Mouse (Mus musculus): ENCODE measurements around the gene Slc12a8. TPM values are rescaled to one million over a fixed set of nuclear protein-coding genes. Genes with fewer than 3 reads are reported as not detected.

Gene Slc12a8
- polyA plus RNA-seq, 1 experiment from 2014 or later, result 1.2 TPM

DNA sequence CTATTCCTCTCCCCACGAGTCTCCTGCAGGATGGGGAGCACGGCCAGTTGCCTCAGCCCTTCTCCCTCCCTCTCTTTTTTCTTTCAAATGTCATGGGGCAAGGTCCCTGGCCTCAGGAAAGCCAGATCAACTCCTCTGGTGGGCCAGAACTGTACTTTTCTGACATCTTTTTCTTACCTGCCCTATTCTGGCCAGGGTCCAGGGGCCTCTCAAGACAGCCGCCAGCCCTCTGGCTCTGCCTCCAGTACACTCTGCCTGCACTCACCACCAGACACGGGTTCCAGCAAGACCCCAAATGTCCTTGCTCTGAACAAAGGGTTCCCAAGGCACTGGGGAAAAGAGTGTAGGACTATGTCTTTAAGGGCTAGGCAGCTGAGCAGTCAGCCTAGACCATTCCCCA is 499 bp downstream of the Slc12a8 start:
- Histone ChIP-seq H3K4me2 (peak overlapping the region; percentile 65), H3K27ac (no peak overlapping the region), H3K9ac (peak overlapping the region; percentile 46; the same call in 1 of the 2 replicates), H3K27me3 (peaks cover 7% of the 10 kb centered on the region; the same call in 1 of the 2 replicates), H3K9me3 (no peaks in the 10 kb centered on the region), H3K4me3 (replicated peaks) (peak overlapping the region; percentile 32; the same call in 1 of the 2 replicates), H3K4me1 (peaks cover 23% of the 10 kb centered on the region), H3K36me3 (replicated peaks) (no peaks in the 10 kb centered on the region)
- ATAC-seq (ENCODE audit: low FRiP score), result no peak
- 19% methylated on average over 4 of the region's 4 CpGs for WGBS

DNA sequence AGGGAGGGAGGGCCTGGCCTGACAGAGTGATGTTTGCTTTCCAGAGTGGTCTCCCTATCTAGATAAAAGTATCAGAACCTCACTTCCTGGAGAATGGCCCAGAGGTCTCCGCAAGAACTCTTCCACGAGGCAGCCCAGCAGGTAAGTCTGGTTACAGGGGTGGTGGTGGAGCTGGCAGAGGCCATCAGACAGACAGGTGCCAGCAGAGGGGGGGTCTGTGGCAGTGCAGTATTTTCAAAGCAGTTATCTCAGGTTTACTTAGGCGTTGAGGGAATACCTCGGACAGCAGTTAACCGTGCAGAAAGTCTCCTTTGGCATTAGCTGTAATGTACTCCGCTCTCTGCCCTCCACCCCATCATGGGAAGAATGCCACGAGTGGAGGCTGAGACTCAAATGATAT is 1.1 kb downstream of the Slc12a8 start:
- H3K9ac ChIP-seq, result no peak overlapping the region
- no peaks in the 10 kb centered on the region for H3K36me3 ChIP-seq (replicated peaks)
- no peak overlapping the region for H3K27ac ChIP-seq
- H3K4me3 ChIP-seq (replicated peaks), result no peak overlapping the region
- peaks cover 7% of the 10 kb centered on the region; the same call in 1 of the 2 replicates for H3K27me3 ChIP-seq
- 77% methylated on average over 7 of the region's 7 CpGs for WGBS
- H3K4me2 ChIP-seq, result no peak overlapping the region
- H3K4me1 ChIP-seq, result peaks cover 23% of the 10 kb centered on the region
- no peak for ATAC-seq (ENCODE audit: low FRiP score)
- no peaks in the 10 kb centered on the region for H3K9me3 ChIP-seq

DNA sequence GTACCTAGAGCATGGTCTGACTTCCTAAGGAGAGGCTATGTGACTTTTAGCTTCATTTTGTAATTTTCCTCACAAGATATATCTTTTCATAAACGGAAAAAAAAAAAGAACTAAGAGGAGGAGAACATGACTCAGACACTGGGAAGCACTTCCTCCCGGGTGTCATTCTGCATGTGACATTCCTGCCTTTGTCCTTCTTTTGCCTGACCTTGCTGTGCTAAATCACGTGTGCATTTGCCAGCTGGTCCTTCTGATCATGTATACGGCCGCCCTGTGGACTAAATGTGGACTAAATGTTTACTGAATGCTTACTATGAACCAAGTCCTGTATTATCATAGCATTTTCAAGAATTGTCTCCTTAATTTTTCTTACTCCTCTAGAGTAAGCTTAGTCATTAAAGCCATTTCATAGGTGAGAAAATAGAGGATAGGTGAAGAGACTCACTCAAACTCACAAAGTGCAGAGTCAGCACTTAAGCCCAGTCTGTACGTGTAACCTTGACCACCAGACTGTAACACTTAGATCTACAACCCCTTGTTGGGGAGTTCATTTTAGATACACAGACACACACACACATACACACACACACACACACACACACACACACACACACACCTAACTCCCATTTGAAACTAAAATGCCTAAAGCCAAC is 2.9 kb downstream of the Slc12a8 start:
- no peaks in the 10 kb centered on the region for H3K36me3 ChIP-seq (replicated peaks)
- no peak overlapping the region for H3K9ac ChIP-seq
- no peak overlapping the region for H3K4me3 ChIP-seq (replicated peaks)
- no peak for ATAC-seq (ENCODE audit: low FRiP score)
- 88% methylated on average over 6 of the region's 6 CpGs for WGBS
- H3K27me3 ChIP-seq, result peaks cover 7% of the 10 kb centered on the region; the same call in 1 of the 2 replicates
- H3K9me3 ChIP-seq, result no peaks in the 10 kb centered on the region
- H3K4me1 ChIP-seq, result peaks cover 28% of the 10 kb centered on the region
- H3K27ac ChIP-seq, result no peak overlapping the region
- no peak overlapping the region for H3K4me2 ChIP-seq

DNA sequence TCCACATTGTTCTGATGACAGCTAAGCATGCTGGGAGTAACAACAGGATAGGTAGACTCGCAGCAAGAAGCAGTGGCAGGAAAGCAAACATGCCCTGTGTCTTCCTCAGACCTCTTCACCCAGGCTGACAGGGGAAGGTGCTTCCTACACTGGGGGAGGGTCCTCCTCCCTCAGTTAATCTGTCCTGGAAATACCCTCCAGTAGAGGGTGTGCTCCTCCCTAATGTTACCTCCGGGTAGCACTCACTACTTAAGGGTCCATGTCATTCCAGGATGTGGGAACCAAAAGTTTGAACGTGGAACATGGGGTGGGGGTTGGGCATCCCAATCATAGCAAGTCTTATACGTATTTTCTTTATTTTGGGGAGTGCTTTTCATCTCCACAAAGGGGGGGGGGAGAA is 5.4 kb downstream of the Slc12a8 start:
- H3K4me3 ChIP-seq (replicated peaks), result no peak overlapping the region
- no peaks in the 10 kb centered on the region for H3K9me3 ChIP-seq
- WGBS, result 71% methylated on average over 4 of the region's 4 CpGs
- no peak overlapping the region for H3K4me2 ChIP-seq
- ATAC-seq (ENCODE audit: low FRiP score), result no peak
- peaks cover 7% of the 10 kb centered on the region; the same call in 1 of the 2 replicates for H3K27me3 ChIP-seq
- no peak overlapping the region for H3K9ac ChIP-seq
- H3K27ac ChIP-seq, result no peak overlapping the region
- peaks cover 13% of the 10 kb centered on the region for H3K4me1 ChIP-seq
- no peaks in the 10 kb centered on the region for H3K36me3 ChIP-seq (replicated peaks)

DNA sequence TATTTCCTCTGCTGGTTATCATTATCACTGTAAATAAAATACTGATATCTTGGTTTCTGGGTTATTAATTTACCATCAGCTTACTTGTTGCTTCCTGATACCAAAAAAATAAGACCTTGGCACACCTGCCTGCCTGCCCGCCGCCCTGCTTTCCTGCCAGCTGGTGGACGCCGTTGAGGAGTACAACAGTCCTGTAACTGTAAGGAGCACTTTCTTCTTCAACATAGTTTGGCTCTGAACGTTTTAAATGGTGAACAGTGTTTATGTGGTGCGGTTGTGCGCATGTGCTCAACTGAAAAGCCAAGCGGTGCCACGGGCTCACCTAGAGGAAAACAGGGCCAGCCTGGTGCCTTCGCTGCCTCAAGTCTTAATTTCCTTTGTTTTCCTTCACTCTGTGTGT is 6.4 kb downstream of the Slc12a8 start:
- Histone ChIP-seq H3K4me3 (replicated peaks) (no peak overlapping the region), H3K4me2 (no peak overlapping the region), H3K27me3 (no peaks in the 10 kb centered on the region), H3K4me1 (peaks cover 5% of the 10 kb centered on the region; the same call in 1 of the 2 replicates), H3K27ac (no peak overlapping the region), H3K9me3 (peaks cover 7% of the 10 kb centered on the region; the same call in 1 of the 2 replicates), H3K9ac (no peak overlapping the region), H3K36me3 (replicated peaks) (no peaks in the 10 kb centered on the region; the same call in 1 of the 2 replicates)
- no peak for ATAC-seq (ENCODE audit: low FRiP score)
- WGBS, result 70% methylated on average over 10 of the region's 10 CpGs

DNA sequence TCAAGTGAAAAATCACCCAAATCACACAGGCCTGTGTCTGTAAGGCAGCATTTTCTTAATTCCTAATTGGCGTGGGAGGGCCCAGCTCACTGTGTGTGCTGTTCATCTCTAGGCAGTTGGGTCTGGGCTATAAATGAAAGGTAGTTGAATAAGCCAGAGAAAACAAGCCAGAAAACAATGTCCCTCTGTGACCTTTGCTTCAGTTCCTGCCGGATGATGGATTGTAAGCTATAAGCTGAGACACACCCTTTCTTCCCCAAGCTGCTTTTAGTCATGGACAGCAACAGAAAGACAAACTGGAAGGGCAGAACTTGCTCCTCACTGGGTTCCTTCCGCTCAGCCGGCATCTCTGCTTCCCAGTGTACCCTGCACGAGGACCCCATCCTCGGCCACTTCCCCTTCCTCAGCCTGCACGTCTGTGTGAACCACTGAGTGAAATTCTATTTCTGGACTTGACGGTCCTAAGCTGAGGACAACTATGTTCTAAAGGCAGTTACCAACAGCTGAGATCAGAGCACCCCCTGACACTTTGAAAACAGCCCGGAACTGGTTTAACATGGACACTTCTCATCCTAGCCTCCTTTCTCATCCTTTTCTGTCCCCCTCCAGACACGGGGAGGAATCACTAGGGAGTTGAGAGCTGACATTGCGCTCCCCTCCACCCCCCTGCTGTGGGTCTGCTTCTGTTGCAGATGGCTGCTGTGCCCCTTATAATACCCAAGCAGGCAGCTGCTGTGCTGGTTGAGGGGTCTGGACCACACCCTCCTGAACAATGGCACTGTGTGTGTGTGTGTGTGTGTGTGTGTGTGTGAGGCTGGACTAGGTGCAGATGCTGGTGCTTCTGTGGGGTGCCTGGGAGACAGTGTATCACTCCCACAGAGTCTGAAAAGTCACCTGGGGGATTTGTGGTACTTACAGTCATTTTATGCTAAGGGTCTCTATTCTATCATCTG is 12.7 kb downstream of the Slc12a8 start:
- no peak for ATAC-seq (ENCODE audit: low FRiP score)
- H3K36me3 ChIP-seq (replicated peaks), result no peaks in the 10 kb centered on the region; the same call in 1 of the 2 replicates
- WGBS, result 58% methylated on average over 11 of the region's 11 CpGs
- H3K4me2 ChIP-seq, result no peak overlapping the region
- peaks cover 11% of the 10 kb centered on the region for H3K4me1 ChIP-seq
- H3K9me3 ChIP-seq, result peaks cover 10% of the 10 kb centered on the region; the same call in 1 of the 2 replicates
- H3K27ac ChIP-seq, result no peak overlapping the region
- H3K9ac ChIP-seq, result 0 out of 2 replicates have a peak overlapping the region, but pooled peaks have one; percentile 18
- H3K27me3 ChIP-seq, result no peaks in the 10 kb centered on the region
- H3K4me3 ChIP-seq (replicated peaks), result no peak overlapping the region

DNA sequence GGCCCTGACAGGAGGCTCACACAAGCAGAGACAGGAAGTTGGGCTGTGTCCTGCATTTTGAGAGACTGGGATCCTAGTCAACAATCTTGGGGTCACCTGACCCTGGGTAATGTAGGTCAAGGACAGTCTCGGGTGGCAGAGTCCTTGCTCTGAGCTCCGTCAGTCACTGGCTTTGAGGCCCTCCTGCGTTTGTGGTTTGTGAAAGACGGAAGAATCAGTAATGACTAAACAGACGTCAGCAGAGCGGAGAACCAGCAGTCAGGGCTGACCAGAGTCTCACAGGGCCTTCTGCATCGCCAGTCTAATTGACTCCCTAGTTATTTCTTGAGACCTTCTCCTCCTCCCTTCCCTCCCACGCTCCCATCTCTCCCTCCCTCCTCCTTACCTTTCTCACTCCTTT is 14.1 kb downstream of the Slc12a8 start:
- H3K4me2 ChIP-seq, result no peak overlapping the region
- no peaks in the 10 kb centered on the region; the same call in 1 of the 2 replicates for H3K36me3 ChIP-seq (replicated peaks)
- H3K4me3 ChIP-seq (replicated peaks), result no peak overlapping the region
- H3K4me1 ChIP-seq, result peaks cover 11% of the 10 kb centered on the region
- ATAC-seq (ENCODE audit: low FRiP score), result no peak
- no peaks in the 10 kb centered on the region for H3K27me3 ChIP-seq
- H3K9me3 ChIP-seq, result peaks cover 10% of the 10 kb centered on the region; the same call in 1 of the 2 replicates
- no peak overlapping the region for H3K9ac ChIP-seq
- WGBS, result 85% methylated on average over 8 of the region's 8 CpGs
- H3K27ac ChIP-seq, result no peak overlapping the region

DNA sequence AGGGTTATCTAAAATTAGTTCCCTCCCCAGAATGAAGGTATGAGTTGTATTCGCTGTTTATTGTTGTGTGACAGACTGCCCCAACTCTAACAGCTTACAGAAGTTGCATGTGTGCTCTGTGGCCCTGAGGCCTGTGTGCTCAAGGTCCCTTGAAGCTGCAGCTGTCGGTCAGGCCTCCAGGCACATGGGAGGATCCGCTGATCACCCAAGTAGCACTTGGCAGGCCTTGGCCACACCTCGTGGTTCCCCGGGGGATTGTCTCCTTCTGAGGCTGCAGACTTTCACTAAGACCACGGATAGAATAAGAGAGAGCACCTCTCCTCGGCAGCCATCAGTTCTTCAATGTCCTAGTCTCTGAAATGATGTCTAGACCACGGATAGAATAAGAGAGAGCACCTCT is 19.3 kb downstream of the Slc12a8 start:
- WGBS, result 89% methylated on average over 8 of the region's 8 CpGs
- ATAC-seq (ENCODE audit: low FRiP score), result no peak
- H3K4me1 ChIP-seq, result 0 out of 2 replicates have a peak, but pooled peaks cover 2% of the 10 kb centered on the region

DNA sequence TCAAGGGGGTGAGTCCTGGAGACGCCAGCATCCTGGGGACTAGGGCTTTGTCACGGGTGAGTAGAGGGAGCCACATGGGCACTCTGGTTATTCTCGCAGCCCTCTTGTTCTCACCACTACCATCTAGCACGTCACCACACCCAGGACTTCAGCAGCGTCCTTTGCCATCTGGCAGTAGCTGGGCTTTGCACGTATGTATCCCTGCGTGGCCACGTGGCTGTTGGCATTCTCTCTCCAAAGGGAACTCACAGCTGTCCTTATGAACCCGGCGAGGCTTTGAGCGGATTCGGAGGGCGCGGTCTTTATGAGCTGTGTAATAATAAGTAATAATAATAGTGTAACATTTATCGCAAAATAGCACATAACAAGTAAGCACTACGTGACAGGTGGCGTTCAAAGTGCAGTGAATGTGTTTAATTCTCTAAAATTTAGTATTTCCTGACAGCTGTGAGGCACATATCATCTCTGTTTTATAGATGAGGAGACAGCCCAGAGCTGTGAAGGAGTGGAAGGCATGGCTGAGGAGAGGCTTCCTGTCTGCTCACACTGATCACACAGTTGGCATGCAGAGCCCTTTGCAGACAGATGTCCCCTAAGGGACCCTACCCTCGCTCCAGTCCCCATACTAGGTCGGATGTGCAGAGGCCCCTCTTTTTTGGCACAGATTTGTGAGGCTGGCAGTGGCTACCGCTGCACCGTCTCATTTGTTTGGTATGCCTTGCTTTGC is 20.5 kb downstream of the Slc12a8 start:
- H3K4me1 ChIP-seq, result 0 out of 2 replicates have a peak, but pooled peaks cover 2% of the 10 kb centered on the region
- no peak overlapping the region for H3K4me3 ChIP-seq (replicated peaks)
- H3K4me2 ChIP-seq, result no peak overlapping the region
- no peaks in the 10 kb centered on the region for H3K9me3 ChIP-seq
- H3K36me3 ChIP-seq (replicated peaks), result no peaks in the 10 kb centered on the region
- ATAC-seq (ENCODE audit: low FRiP score), result no peak
- H3K27me3 ChIP-seq, result no peaks in the 10 kb centered on the region
- 87% methylated on average over 21 of the region's 21 CpGs for WGBS
- H3K9ac ChIP-seq, result no peak overlapping the region
- H3K27ac ChIP-seq, result no peak overlapping the region

More for the DNA sequence above, 19.3 kb downstream of the Slc12a8 start:
- no peak overlapping the region for H3K27ac ChIP-seq
- no peaks in the 10 kb centered on the region for H3K27me3 ChIP-seq
- no peak overlapping the region for H3K9ac ChIP-seq
- no peaks in the 10 kb centered on the region for H3K36me3 ChIP-seq (replicated peaks)
- no peaks in the 10 kb centered on the region for H3K9me3 ChIP-seq
- no peak overlapping the region for H3K4me3 ChIP-seq (replicated peaks)
- no peak overlapping the region for H3K4me2 ChIP-seq

DNA sequence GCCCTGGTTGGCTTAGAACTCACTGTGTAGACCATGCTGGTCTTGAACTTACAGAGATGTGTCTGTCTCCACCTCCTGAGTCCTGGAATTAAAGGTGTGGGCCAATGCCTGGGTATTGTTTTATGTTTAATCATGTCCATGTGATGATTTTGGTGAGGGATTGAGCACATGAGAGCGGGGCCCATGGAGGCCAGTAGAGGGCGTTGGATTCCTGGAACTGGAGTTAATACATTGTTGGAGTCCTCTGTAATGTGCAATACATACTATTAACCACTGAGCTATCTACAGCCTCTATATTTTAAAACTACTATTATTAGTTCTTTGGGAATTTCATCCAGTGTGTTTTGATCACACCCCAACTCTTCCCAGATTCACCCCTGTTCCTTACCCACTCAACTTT is 27.2 kb downstream of the Slc12a8 start:
- Histone ChIP-seq H3K4me3 (replicated peaks) (no peak overlapping the region), H3K4me1 (no peaks in the 10 kb centered on the region), H3K27ac (no peak overlapping the region), H3K36me3 (replicated peaks) (no peaks in the 10 kb centered on the region), H3K9ac (no peak overlapping the region), H3K9me3 (no peaks in the 10 kb centered on the region), H3K27me3 (no peaks in the 10 kb centered on the region), H3K4me2 (no peak overlapping the region)
- WGBS, result 96% methylated on average over 2 of the region's 2 CpGs
- no peak for ATAC-seq (ENCODE audit: low FRiP score)

DNA sequence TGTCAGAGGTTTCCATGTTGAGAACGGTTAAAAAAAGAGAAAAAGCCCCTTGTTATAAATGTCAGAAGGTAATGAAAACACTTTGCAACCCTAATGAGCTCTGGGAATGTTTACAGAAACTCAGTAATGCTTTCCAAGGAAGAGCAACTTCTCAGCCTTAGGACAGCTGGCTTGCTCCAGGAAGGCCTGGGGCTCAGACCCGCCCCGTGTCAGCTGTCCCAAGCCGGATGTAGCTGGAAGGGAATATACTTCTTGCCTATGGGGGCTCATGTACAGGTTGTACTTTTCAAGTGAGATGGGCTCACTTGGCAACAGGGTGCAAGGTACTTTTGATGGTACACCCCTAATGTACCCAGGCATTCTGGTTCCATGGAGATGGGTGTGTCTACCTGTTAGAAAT is 28.4 kb downstream of the Slc12a8 start:
- Histone ChIP-seq H3K9me3 (no peaks in the 10 kb centered on the region), H3K4me2 (no peak overlapping the region), H3K4me3 (replicated peaks) (no peak overlapping the region), H3K9ac (no peak overlapping the region), H3K27ac (no peak overlapping the region), H3K4me1 (no peaks in the 10 kb centered on the region), H3K36me3 (replicated peaks) (no peaks in the 10 kb centered on the region), H3K27me3 (no peaks in the 10 kb centered on the region)
- ATAC-seq (ENCODE audit: low FRiP score), result no peak
- WGBS, result 87% methylated on average over 4 of the region's 4 CpGs

All from forebrain, embryonic 12.5 days (tissue).